Mouse (Mus musculus): ENCODE results near the gene Olfr73.
"Not testable (repeated sequence)": the region's sequence is repeated elsewhere in the genome, so short reads cannot be mapped to it uniquely, and the experiment has no call there.

Gene Olfr73

GRCm38 (mm10) chr2:88037599-88037998 is at the start of gene Olfr73:
TSS of gene Olfr73 (minus strand) at chr2:88037699.
- no peak for DNase-seq (ENCODE audit: low spot score)

DNA sequence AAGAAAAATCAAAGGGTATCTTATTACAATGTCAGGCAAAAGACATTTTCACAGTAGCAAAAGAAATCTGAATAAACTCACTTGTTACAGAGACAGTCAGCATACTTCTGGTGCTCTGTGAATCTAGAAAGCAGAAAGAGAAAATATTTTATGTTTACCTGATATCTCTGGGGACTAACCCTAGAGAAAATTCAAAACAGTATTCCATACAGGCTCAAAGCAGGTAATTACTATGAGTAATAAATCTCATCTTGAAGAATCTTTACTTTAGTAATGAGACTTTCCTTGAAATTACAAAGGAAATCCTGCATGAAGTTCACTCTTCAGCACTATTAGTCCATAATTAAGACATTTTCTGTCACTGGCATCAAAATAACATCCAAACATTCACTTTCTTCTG is 34.2 kb upstream of the Olfr73 start, which contains the start of gene Olfr1163:
TSS of gene Olfr1163 (minus strand) at position 101 of the 400 bp plus-strand sequence.
- DNase-seq (ENCODE audit: low spot score), result no peak

GRCm38 (mm10) chr2:88063587-88063986 is 26.1 kb upstream of the Olfr73 start:
- no peak for DNase-seq (ENCODE audit: low spot score)

- DNase-seq (ENCODE audit: low spot score), result no peak
Measured at GRCm38 (mm10) chr2:88051029-88051428, 13.5 kb upstream of the Olfr73 start, which contains the start of gene Olfr1162. TSS of gene Olfr1162 (minus strand) at chr2:88051129.

GRCm38 (mm10) chr2:88022474-88022873 is 15.0 kb downstream of the Olfr73 start, which contains the start of gene Olfr1161:
TSS of gene Olfr1161 (plus strand) at chr2:88022774.
- DNase-seq (ENCODE audit: low spot score), result not testable (repeated sequence)

- DNase-seq (ENCODE audit: low spot score), result no peak
Measured at GRCm38 (mm10) chr2:88007515-88008318, 29.8 kb downstream of the Olfr73 start, which contains the start of gene Olfr1160. TSS of gene Olfr1160 (minus strand) at chr2:88008268.

DNA sequence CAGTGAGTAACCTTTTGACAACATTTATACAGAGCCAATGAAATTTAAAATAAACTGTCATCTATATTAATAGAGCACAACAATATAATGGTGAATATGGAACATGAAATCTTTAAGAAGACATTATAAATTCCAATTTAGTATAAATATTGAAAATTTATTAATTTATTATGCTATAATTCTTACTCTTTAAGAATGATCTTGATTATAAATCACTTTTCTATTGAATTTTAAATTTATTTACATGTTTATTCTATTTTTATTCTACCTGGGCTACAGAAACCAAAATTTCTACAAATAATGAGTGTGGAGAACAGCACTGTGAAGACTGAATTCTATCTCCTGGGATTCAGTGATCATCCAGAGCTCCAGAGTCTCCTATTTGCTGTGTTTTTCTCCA is 47.7 kb downstream of the Olfr73 start, which contains the start of gene Olfr1158:
TSS of gene Olfr1158 (plus strand) at position 301 of the 400 bp plus-strand sequence.
- DNase-seq (ENCODE audit: low spot score), result no peak
